Mouse (Mus musculus): ENCODE data around the gene Mvd. TPM values are rescaled to one million over a fixed set of nuclear protein-coding genes. Genes with fewer than 3 reads are reported as not detected.

Mvd gene
- polyA plus RNA-seq, 1 experiment = 17.0 TPM

DNA sequence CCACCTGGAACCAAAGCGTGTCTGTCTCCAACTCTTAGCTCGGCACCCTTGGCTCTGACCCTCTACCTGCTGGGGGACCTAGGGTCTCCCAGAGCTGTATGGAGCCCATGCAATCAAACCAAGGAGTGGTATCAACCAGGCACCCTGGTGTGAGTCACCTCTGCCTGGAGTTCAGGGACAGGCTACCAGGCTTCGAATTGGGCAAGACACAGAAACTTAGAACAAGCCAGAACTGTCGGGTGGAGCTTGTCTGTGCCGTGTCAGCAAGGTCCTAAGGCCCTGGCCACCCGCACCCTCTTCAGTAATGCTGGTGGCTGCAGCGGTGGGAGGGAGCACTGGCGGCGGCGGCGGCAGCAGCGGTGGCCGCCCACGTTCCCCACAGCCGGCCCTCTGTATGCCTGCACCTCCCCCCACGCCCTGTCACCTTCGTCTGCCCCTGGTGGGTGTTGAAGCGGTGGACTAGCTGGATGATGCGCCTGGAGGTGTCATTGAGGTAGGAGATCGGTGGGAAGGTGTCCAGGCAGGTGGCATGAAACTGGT lies 6.6 kb downstream of the Mvd start:
- no peak overlapping the region for H3K4me3 ChIP-seq (ENCODE audit: extremely low read depth, insufficient read depth, insufficient read length)
- H3K4me1 ChIP-seq (ENCODE audit: control insufficient read depth, insufficient read depth, insufficient read length) = peaks cover 21% of the 10 kb centered on the region
- no peaks in the 10 kb centered on the region for H3K27me3 ChIP-seq (ENCODE audit: control insufficient read depth, insufficient read depth, low read length)
- peak overlapping the region; percentile 18; the same call in 1 of the 2 replicates for H3K27ac ChIP-seq (ENCODE audit: insufficient read depth, low read length)
- no peak for TF ChIP-seq POLR2A (IDR thresholded peaks at IDR 0.05; ENCODE audit: low read depth, low read length)
- TF ChIP-seq CTCF (IDR thresholded peaks at IDR 0.05; ENCODE audit: extremely low read depth, insufficient read depth, insufficient read length, insufficient replicate concordance) = no peak
- 82% methylated on average over 20 of the region's 20 CpGs for WGBS
- no peaks in the 10 kb centered on the region; the same call in 1 of the 2 replicates for H3K36me3 ChIP-seq (ENCODE audit: control insufficient read depth, insufficient read depth, low read length)
- DNase-seq (ENCODE audit: low read depth in 1 of 2, low spot score in 2 of 2) = no peak

DNA sequence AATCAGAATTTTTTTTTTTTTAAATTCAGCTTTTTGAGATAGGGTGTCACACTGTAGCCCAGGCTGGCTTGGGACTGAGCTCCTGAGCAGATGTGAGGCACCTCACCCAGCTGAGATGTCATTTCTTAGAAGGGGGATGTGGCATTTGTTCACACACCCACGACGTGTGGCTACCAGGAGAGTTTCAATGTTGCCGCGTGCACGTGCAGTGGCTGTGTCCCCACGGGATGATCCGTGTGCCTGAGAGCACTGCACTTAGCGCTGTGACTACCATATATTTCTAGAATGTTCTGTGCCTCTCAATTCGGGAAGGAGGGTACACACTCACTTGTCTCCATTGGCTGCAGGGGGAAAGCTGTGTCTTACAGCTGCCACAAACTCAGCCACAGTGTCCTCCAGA lies 7.1 kb downstream of the Mvd start:
- 54% methylated on average over 9 of the region's 9 CpGs for WGBS
- Histone ChIP-seq H3K4me1 (ENCODE audit: control insufficient read depth, insufficient read depth, insufficient read length) (peaks cover 21% of the 10 kb centered on the region), H3K4me3 (ENCODE audit: extremely low read depth, insufficient read depth, insufficient read length) (no peak overlapping the region), H3K27me3 (ENCODE audit: control insufficient read depth, insufficient read depth, low read length) (no peaks in the 10 kb centered on the region), H3K36me3 (ENCODE audit: control insufficient read depth, insufficient read depth, low read length) (no peaks in the 10 kb centered on the region; the same call in 1 of the 2 replicates), H3K27ac (ENCODE audit: insufficient read depth, low read length) (no peak overlapping the region)
- DNase-seq (ENCODE audit: low read depth in 1 of 2, low spot score in 2 of 2) = no peak
- TF ChIP-seq POLR2A (IDR thresholded peaks at IDR 0.05; ENCODE audit: low read depth, low read length) = no peak
- TF ChIP-seq CTCF (IDR thresholded peaks at IDR 0.05; ENCODE audit: extremely low read depth, insufficient read depth, insufficient read length, insufficient replicate concordance) = no peak

DNA sequence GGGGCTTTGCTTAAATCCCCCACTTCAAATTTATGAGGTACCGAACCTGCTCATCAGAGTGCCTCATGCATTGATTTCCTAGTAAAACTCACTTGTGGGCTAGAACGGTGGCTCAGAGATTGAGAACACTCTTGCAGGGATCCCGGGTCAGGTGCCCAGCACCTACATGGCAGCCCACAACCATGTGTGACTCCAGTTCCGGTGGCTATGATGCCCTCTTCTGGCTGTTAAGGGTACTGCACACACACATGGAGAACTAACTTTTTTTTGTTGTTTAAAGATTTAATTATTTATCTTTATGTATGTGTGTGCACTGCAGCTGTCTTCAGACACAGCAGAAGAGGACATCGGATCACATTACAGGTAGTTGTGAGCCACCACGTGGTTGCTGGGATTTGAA lies 7.8 kb downstream of the Mvd start:
- Histone ChIP-seq H3K4me1 (ENCODE audit: control insufficient read depth, insufficient read depth, insufficient read length) (peaks cover 26% of the 10 kb centered on the region), H3K27me3 (ENCODE audit: control insufficient read depth, insufficient read depth, low read length) (no peaks in the 10 kb centered on the region), H3K27ac (ENCODE audit: insufficient read depth, low read length) (no peak overlapping the region), H3K4me3 (ENCODE audit: extremely low read depth, insufficient read depth, insufficient read length) (no peak overlapping the region), H3K36me3 (ENCODE audit: control insufficient read depth, insufficient read depth, low read length) (no peaks in the 10 kb centered on the region; the same call in 1 of the 2 replicates)
- 93% methylated on average over 6 of the region's 6 CpGs for WGBS
- TF ChIP-seq POLR2A (IDR thresholded peaks at IDR 0.05; ENCODE audit: low read depth, low read length) = no peak
- TF ChIP-seq CTCF (IDR thresholded peaks at IDR 0.05; ENCODE audit: extremely low read depth, insufficient read depth, insufficient read length, insufficient replicate concordance) = peak; percentile 9; the same call in 1 of the 2 replicates
- DNase-seq (ENCODE audit: low read depth in 1 of 2, low spot score in 2 of 2) = no peak

DNA sequence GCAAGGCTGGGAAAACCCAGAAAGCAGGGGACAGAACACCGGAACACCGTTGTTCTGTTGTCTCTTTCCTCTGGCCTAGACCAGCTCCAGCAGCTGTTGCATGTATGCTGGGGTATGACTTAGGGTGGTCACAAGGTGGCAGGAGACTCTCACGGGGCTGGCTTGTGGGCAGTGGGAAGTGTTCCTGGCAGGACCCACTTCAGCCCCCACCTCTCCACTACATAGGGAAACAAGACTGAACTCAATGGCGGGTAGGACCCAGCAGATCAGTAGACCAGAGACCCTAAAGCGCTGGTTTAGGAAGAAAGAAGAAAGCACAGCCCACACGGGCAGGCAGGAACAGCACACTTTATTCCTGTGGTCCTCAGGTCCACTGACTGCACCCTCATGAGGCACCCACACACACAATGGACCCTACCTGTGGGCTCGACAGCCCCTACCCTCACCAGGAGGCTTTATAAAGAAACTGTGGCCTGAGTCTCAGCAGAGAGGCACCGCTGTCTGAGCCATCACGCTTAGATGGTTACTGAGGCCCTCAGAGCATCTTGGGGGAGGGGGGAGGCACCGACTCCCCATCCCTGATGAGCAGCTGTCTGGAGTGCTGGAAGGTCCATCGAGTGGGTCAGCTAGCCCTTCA lies 9.8 kb downstream of the Mvd start:
- peak overlapping the region; percentile 99 for H3K27ac ChIP-seq (ENCODE audit: insufficient read depth, low read length)
- 42% methylated on average over 11 of the region's 11 CpGs for WGBS
- H3K4me1 ChIP-seq (ENCODE audit: control insufficient read depth, insufficient read depth, insufficient read length) = peaks cover 36% of the 10 kb centered on the region
- no peaks in the 10 kb centered on the region for H3K27me3 ChIP-seq (ENCODE audit: control insufficient read depth, insufficient read depth, low read length)
- peak overlapping the region; percentile 88; the same call in 1 of the 2 replicates for H3K4me3 ChIP-seq (ENCODE audit: extremely low read depth, insufficient read depth, insufficient read length)
- H3K36me3 ChIP-seq (ENCODE audit: control insufficient read depth, insufficient read depth, low read length) = peaks cover 3% of the 10 kb centered on the region; the same call in 1 of the 2 replicates
- peak; percentile 31; the same call in 1 of the 2 replicates for TF ChIP-seq CTCF (IDR thresholded peaks at IDR 0.05; ENCODE audit: extremely low read depth, insufficient read depth, insufficient read length, insufficient replicate concordance)
- no peak; the same call in 1 of the 2 replicates for TF ChIP-seq POLR2A (IDR thresholded peaks at IDR 0.05; ENCODE audit: low read depth, low read length)
- no peak for DNase-seq (ENCODE audit: low read depth in 1 of 2, low spot score in 2 of 2)

DNA sequence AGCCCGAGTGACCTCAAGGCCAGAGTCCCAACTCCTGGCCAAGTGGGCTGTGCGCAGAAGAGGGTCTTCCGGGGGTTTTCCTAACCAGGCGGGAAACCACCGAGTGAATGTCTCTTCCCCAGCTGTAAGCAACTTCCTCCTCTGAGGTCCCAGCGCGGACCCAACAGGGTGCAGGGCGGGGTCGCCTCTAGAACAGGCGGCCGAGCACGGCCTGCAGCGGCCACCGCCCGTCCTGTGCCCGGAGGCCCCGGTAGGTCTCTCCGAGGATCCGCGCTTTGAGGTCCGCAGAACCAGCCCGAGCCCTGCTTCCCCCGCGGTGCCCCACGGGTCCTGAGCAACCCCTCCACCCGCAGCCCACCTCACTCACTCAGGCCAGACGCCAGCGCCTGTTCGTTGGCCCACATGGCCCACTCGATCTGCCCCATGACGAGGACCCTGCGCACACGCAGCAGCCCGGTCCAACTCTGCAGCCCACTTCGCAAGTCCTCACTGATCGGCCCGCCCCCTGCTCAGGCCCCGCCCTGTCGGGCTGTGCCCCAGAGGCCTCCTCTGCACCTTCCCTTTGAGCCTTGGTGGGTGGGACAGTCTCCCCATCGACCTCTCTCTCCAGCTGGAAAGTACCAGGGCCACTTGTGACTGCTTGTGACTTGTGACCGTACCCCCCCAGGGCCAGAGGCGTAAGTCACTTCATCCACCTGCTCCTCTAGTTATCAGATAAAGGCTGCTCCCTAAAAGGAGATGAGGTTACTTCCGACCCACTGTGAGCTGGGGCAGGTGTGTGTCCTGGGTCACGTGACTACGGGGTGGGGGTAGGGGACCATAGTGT lies 10.6 kb downstream of the Mvd start, which contains the start of gene Cyba:
Gene Cyba (minus strand): TSS at position 488 of the 826 bp plus-strand sequence.
- peaks cover 3% of the 10 kb centered on the region; the same call in 1 of the 2 replicates for H3K36me3 ChIP-seq (ENCODE audit: control insufficient read depth, insufficient read depth, low read length)
- TF ChIP-seq POLR2A (IDR thresholded peaks at IDR 0.05; ENCODE audit: low read depth, low read length) (peak; percentile 78), CTCF (IDR thresholded peaks at IDR 0.05; ENCODE audit: extremely low read depth, insufficient read depth, insufficient read length, insufficient replicate concordance) (no peak)
- peak within 1 kb of the TSS; percentile 99 for H3K27ac ChIP-seq (ENCODE audit: insufficient read depth, low read length)
- peaks cover 32% of the 10 kb centered on the region for H3K4me1 ChIP-seq (ENCODE audit: control insufficient read depth, insufficient read depth, insufficient read length)
- under 1% methylated on average over 45 of the region's 45 CpGs for WGBS
- H3K27me3 ChIP-seq (ENCODE audit: control insufficient read depth, insufficient read depth, low read length) = no peaks in the 10 kb centered on the region
- H3K4me3 ChIP-seq (ENCODE audit: extremely low read depth, insufficient read depth, insufficient read length) = peak within 1 kb of the TSS; percentile 88
- peak; percentile 75 to 87 for DNase-seq (ENCODE audit: low read depth in 1 of 2, low spot score in 2 of 2)

DNA sequence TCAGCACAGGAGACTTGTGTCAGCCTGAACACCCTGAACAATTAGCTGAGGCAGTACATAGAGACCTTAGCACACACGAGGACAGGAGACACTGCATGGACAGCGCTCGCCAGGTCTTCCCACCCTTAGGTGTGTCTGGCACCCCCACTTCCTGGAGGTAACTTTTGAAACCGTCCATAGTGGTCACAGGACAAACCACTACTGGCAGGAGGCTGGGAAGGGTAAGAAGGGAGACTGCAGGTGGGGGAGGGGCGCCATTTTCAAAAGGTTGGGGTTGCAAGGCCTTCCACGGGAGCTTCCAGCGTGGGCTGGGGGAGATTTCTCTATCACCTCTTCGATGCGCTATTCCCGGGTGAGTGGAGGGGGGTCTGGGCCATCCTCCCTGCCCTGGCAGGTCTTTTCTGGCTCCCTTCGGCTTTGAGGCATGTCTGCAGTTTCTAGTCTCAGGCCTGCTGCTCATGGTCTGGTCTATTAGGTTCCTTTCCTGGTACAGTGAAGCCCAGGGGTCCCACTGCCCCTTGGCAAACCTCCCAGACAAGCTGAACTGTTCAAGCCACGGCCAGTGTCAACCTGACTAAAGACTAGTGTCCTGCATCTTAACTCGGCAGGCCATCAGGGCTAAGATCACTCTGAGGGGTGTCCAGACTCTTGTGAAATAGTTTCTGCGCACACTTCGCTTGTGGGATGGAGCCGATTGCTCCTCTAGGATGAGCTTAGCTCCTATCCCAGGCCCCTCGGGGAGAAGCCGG lies 11.4 kb downstream of the Mvd start:
- peak in 1 of 2 experiments; percentile 33 for DNase-seq (ENCODE audit: low read depth in 1 of 2, low spot score in 2 of 2)
- Histone ChIP-seq H3K4me1 (ENCODE audit: control insufficient read depth, insufficient read depth, insufficient read length) (peaks cover 32% of the 10 kb centered on the region; the same call in 1 of the 2 replicates), H3K36me3 (ENCODE audit: control insufficient read depth, insufficient read depth, low read length) (peaks cover 8% of the 10 kb centered on the region), H3K27ac (ENCODE audit: insufficient read depth, low read length) (peak overlapping the region; percentile 99), H3K4me3 (ENCODE audit: extremely low read depth, insufficient read depth, insufficient read length) (peak overlapping the region; percentile 88), H3K27me3 (ENCODE audit: control insufficient read depth, insufficient read depth, low read length) (no peaks in the 10 kb centered on the region)
- WGBS = 10% methylated on average over 17 of the region's 18 CpGs
- no peak for TF ChIP-seq POLR2A (IDR thresholded peaks at IDR 0.05; ENCODE audit: low read depth, low read length)
- TF ChIP-seq CTCF (IDR thresholded peaks at IDR 0.05; ENCODE audit: extremely low read depth, insufficient read depth, insufficient read length, insufficient replicate concordance) = no peak

All from spleen, adult 2 months (tissue).